Mouse (Mus musculus): ENCODE data around the gene Atp2a3.
A peak's percentile ranks its signal among the peaks of the same experiment; 100 is the strongest.

Gene Atp2a3

DNA sequence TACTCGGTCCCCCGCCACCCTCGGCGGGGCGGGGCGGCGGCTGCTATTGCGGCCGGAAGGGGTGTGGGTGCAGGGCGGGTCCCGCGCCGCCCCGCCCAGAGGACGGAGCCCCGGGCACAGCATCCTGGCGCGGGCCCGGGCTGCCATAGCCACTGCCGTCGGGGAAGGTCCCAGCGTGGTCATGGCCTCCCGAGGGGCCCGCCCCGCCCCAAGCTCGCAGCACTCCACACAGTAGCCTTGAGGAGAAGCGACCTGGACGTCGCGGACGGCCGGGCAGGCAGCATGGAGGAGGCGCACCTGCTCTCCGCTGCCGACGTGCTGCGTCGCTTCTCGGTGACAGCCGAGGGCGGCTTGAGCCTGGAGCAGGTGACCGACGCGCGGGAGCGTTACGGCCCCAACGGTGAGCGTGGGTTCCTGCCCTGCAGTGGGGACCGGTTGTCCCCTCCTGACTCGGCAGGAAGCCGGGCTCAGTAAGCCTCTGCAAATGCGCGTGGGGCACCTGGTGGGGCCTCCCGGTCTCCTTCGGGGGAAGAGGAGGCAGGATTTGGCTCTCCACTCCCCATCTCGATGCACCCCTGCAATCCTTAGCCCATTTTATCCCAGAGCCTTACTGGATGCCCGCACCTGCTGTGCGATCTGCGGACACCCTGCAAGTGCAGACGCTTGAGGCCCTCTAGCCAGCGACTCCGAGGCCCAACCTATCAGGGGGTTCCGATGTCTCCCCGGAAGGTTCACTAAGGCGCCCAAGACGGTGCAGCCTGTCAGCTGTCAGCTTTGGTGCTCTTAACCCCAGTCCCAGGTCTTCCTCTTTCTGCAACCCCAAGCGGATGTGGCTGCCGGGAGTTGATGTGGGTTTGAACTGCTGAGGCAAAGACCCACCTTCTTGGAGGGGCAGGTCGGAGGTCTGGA lies at the start of gene Atp2a3:
Gene Atp2a3, plus strand, starts transcription at position 98 of the 909 bp plus-strand sequence.
- no peak for DNase-seq (ENCODE audit: low read depth, low spot score)

DNA sequence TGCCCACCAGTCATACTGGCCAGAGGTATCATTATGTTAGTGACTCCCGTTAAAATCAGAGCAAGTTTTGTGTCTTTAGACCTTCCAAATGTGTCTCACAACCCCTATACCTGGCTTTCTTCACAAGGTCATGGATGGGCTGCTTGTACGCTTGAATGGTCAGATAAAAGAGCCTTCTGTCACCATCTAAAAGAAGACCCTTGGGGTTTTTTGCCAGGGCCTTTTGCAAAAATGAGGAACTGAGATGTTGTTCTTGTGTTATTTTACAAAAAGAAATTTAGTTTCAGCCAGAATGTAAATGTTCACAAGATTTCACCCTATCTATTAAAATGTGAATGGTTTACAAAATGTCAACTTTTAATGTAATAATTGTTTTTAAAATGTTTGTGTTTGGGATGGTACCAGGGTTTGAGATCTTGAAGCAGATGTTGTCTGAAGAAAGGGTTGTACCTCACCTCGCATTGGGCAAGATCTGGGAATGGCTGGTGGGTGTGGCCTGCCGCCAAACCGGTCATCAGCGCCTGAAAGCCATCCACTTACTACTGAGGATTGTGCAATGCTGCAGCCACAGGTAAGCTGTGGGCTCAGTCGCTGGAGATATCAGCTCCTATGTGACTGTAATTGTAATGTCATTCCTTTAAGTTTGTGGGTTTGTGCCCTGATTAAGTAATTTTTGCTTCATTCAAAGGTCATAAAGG lies 43.5 kb upstream of the Atp2a3 start:
- no peak for DNase-seq (ENCODE audit: low read depth, low spot score)

DNA sequence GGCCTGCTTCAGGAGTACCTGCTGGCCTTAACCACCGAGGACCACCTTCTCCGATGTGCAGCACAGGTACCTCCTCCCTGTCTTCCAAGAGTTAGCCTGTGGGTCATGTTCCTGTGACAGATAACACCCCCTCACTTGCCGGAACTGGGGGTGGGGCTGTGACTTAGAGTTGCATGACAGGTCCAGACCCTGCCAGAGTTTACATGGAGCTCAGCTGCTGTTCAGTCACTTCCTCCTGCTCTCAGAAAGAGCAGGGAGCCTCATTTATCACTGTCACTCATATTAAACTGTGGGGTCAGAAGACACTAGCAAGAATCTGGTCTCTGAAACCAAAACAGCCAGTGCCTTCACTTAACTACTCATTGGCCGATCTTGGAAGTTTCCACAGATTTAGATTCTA lies 37.9 kb upstream of the Atp2a3 start:
- DNase-seq (ENCODE audit: low read depth, low spot score), result no peak

DNA sequence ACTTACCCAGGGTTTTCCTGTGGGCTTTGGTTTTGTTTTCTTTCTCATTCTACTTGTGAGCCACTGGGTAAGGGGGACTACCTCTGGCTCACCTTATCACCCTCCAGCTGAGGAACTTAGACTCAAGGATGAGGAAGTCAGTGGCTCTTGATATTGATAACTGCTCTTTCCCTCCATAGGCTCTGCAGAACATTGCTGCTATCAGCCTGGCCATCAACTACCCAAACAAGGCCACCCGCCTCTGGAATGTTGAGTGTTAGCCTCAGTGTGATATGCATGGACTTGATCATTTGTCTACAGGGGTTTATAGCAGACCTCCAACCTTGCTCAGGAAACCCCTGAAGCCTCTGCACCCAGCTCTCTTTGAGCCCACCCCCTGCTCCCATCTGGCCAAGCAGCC lies 36.5 kb upstream of the Atp2a3 start:
- no peak for DNase-seq (ENCODE audit: low read depth, low spot score)

DNA sequence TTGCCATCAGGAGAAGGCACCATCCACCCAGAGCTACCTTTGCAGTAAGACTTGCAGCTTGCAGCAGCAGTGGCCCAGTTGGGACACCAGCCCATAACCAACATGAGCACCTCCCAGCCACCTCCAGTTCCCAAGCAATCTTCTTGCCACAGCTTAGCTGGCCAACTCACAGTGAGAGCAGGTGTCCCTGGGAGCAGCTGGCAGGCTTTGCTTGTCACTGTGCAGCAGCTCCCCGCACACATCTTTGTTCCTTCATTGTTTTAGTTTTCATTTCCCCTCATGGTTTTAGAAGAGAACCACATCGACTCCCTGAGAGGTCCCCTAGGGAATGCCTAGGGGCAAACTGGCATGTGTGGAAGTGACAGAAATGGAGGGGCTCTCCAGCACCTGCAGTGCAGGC lies 35.9 kb upstream of the Atp2a3 start:
- DNase-seq (ENCODE audit: low read depth, low spot score), result no peak

DNA sequence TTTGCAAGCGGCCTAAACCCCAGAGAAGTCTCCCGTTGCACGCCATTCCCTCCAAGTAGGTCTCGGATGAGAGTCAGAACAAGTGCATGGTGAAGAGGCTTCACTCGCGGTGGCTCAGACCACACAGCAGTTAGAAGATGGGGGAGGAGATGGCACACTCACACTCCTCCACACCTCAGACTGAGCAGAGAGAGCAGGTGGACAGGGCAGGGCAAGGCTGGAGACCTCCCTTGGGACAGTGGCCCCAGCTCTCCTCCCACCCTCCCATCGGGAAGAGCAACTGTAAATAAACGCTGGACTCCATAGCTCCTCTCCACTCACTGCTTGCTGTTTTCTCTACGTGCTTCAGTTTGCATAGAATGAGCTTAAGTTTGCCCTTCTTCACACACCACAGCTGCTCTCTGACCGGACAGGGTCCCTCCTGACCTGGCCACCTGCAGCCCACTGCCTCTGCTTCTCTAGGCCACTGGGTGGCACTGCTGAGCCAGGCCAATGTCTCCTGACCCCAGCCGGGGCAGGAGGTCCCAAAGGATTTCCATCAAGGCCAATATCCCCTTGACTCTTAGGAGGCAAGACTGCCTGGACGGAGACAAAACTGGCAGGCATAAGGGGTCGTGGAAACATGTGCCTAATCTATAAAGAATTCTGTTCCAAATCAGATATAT lies 34.6 kb upstream of the Atp2a3 start:
- DNase-seq (ENCODE audit: low read depth, low spot score), result peak; percentile 54

DNA sequence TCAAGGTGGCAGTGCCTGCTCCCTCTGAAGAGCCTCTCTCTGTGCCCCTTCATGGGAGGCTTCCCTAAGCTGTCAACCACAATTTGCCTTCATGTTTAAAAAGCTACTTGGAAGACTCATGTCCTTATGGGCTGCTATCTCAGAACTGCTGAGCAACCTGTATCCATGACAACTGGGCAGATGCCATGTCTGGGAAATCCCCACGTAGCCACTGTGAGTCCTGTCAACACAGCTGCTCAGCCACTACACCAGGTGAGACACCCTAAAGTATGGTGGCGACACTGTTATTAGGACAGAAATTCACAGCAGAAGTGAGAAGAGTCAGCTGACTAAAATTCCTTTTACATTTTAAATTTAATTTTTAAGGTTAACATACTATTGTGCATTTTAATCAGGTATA lies 32.5 kb upstream of the Atp2a3 start:
- no peak for DNase-seq (ENCODE audit: low read depth, low spot score)

DNA sequence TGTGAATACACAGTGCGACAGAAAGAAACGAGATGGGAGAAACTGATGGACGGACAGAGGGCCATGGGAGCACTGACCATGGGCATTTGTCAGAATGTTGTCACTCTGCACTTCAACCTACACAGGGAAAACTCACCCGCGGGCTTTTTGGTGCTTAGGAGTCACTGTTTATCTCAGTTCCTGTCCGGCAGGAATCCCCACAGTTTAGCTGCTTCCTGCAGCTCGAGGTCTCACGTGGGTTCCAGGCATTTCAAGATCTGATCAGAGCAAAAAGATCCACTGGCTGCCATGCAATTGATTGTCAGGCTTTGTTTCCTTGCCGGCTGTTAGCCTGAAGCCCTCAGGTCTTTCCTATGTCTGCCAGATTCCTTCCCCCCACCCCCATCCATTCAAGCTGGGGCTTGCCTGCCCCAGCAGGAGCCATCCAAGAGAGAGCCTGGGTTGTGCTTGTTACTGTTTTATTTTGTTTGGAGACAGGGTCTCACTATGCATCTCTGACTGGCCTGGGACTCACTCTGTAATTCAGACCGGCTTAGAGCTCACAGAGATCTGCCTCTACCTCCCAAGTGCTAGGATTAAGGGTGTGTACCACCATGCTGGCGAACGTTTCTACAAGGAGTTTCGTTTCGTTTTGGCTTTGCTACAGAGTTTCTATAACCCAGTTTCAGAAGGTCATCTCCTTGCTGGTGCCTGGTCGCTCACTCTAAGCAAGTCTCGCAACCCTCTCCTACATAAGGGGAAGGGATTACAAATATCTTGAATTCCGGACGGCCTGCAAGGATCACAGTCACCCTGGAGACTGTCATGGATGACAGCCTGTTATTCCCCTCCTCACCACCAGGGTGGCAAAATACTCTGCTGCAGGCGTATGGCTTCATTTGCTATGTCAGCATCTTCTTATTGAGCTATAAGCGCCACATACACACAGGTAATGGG lies 20.5 kb upstream of the Atp2a3 start:
- DNase-seq (ENCODE audit: low read depth, low spot score), result peak; percentile 83

DNA sequence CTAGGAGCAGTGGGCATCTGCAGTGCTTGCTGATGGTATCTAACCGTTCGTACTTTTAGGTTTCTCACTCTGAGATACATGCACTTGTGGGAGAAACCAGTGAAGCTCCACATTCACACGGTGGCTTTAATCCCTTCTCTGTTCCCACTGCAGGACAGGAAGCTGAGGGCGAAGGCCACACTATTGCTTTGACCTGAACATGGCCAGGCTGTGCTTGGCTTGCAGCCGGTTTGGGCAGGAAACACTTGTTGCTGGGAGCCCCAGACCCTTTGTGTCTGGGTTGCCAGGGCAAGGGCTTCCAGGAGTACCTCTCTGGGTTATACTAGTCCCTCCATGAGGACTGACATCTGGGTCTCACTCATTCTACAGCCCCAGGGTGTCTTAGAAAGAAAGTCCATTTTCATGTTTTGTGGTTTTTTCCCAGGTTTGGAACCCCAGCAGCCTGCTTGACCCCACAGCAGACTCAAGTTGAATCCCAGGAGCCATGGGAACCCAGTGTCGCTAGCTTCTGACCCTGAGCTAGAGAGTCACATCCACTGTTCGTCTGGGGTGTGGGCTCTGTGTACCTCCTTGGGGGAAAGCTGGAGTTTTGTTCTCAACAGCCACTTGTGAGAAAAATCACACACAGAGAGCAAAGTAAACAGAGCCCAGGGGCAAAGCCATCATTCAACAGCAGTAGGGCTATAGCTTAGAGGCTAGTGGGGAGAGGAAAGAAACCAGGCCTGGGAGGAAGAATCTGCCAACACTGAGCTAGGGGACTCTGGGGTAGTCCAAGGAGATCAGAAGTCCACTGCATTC lies 15.8 kb upstream of the Atp2a3 start:
- no peak for DNase-seq (ENCODE audit: low read depth, low spot score)

DNA sequence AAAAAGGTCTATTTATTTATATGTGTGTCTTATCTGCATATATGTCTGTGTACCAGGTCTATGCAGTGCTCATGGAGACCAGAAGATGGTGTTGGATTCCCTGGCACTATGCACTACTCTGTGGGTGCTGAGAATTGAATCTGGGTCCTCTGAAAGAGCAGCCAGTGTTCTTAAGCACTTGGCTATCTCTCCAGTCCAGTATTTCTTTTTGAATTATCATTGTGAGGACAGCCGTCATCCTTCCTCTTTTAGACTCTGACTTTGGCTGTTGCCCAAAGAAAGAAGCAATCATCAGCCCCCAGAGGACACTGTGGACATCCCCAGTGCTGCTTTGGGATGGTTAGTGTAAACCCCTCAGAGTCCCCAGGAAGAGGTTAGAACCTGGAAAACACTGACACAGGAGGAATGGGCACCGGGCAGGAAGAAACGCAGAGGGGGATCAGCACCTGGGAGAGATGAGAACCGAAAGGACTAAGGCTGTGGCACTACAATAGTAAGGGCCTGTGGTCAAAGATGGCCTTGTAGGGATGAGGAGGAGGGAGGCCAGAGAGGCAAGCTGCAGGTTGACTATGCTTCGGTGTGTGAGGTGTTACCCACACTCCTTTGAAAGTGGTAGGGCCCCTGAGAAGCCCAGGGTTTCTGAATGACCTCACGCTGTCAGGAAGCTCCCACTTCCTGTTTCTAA lies 15.0 kb upstream of the Atp2a3 start:
- DNase-seq (ENCODE audit: low read depth, low spot score), result no peak

DNA sequence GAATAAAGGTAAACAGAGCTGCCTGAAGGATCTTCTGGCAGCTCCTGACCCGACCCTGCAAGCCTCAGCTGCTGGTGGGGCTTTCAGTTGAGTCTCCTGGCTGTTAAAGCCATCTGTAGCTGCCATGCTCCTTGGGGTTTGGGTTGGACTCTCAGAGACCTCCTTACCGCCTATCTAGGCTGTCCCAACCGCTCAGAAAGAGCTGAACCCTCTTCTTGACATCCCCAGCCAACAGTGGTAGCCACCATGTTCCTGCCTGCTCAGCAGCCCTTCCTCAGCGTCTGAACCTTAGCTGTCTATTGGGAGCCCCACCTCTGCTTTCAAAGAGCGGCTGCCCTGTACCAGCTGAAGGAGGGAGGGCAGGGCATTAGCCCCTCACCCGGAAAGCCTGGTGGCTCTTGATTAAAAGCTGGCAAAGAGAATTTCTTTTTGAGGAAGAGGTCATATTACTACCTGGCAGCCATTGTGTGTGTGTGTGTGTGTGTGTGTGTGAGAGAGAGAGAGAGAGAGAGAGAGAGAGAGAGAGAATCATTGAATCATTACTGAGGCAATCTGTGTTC lies 14.3 kb upstream of the Atp2a3 start:
- DNase-seq (ENCODE audit: low read depth, low spot score), result no peak

DNA sequence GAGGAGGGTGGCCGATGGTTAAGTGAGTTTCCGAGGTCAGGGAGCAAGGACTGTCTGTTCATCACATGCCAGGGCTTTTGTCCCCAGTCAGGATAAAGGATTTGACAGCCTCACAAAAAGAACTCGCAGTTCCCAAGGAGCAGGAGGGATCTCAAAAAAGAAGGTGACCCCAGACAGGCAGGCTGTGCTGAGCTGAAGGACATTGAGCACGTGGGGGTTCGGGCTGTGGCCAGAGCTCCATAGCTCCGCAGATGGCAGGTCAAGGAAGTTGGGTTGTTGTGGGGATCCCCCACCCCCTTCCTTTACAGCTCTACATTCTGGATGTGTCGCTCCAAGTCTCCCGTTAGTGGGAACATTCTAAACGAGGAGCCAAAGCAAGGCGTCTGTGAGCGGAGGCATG lies 13.1 kb upstream of the Atp2a3 start:
- no peak for DNase-seq (ENCODE audit: low read depth, low spot score)

DNA sequence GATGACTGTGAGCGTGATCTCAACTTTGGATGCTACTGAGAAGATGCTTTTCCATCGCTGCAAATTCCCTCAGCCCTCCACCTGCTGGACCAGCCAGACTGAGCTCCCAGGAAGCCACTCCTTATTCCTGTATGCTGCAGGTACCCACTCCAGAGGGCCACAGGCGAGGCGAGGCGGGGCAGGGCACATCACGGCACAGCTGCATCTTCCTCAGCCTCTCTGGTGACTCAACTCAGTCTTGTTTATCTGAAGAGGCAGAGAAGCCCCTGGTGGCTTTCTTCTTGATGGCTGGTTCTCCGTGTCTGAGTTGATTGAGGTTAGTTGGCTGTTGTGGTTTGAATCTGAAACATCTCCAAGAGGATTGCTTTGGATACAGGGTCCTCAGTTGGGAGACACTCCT lies 12.7 kb upstream of the Atp2a3 start:
- no peak for DNase-seq (ENCODE audit: low read depth, low spot score)

DNA sequence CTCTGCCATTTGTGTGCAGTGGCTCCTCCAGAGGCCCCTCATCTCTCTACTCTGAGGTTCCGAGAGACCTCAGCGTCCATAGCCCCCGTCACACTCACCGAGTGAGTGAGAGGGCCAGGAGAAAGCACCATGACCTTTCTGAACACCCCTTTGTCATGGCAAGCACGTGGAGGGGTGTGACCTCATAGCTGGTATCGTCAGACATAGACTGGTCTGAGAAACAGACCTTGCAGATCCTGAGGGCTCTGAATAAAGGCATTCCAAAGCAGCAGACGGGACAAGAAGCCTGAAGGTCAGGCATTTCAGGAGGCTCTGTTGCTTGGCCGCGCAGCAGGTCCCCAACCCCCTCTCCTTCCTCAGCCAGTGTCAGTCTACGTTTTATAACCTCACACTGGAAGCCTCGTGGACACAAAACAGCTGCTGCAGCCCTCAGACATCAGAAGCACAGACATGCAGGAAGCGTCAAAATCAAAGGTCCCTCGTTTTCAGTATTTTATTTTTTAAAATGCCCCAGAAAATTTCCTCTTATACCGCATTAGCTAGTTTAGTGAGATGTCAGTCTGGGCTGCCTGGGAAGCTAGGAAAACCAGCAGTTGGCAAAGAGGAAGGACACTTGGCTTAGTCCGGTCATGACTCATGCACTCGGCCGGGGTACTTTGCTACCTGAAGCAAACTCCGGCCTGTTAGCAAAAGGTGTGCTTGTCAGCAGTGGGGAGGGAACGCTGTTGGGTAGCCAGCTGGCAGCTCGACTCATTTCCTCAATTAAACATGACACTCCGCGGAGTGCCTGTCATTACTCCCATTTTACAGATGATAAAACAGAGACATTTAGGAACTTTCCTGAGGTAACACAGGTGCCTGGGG lies 9.6 kb upstream of the Atp2a3 start:
- DNase-seq (ENCODE audit: low read depth, low spot score), result peak; percentile 76

DNA sequence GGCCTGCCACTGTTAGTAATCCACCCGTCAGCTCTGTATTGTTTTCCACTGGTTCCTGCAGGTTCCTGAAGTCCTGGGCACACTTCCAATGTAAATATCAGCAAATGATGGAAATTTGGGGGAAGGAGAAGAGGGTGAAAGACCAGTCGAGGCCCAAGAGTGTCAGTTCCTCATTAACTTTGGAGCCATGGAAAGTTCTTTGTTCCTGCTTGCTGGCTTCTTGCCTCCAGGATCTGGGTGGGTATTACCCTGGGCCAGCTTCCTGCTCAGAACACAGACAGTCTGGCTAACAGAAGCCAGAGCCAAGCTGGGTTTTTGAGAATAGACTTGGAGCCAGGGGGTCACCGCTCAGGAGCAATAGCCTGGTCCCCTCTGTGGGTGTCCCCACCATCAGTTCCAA lies 8.7 kb upstream of the Atp2a3 start:
- no peak for DNase-seq (ENCODE audit: low read depth, low spot score)

DNA sequence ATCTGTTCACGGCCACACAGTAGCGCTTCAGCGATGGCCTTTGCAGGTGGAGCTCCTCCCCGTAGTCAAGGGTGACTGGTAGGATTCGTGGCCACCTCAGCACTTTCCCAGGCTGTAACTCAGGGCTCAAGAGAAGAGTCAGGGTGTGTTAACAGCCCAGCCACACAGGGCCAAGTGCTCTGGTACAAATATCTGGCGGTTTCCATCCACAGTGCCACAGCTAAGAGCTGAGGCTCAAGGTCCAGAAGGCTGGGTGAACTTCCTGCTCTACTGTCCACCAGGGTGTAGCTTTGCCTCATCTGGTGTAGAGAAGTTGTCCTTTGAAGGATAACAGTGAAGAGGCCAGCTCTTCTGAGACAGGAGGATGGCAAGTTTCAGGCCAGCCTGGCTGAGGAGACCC lies 8.3 kb upstream of the Atp2a3 start:
- DNase-seq (ENCODE audit: low read depth, low spot score), result no peak

DNA sequence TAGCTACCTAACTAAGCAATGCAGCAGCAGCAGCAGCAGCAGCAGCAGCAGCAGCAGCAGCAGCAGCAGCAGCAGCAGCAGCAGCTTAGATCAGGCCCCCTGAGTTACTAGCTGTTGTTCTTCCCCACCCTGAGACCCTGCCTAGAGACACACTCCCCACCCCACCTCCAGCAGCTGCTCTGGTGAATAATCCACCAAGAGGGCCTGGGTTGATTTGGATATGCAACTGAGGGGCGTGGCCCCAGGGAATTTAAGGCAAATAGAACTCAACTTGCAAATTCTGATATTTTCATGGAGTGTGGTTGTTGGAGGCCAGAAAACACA lies 7.9 kb upstream of the Atp2a3 start:
- DNase-seq (ENCODE audit: low read depth, low spot score), result peak; percentile 67

DNA sequence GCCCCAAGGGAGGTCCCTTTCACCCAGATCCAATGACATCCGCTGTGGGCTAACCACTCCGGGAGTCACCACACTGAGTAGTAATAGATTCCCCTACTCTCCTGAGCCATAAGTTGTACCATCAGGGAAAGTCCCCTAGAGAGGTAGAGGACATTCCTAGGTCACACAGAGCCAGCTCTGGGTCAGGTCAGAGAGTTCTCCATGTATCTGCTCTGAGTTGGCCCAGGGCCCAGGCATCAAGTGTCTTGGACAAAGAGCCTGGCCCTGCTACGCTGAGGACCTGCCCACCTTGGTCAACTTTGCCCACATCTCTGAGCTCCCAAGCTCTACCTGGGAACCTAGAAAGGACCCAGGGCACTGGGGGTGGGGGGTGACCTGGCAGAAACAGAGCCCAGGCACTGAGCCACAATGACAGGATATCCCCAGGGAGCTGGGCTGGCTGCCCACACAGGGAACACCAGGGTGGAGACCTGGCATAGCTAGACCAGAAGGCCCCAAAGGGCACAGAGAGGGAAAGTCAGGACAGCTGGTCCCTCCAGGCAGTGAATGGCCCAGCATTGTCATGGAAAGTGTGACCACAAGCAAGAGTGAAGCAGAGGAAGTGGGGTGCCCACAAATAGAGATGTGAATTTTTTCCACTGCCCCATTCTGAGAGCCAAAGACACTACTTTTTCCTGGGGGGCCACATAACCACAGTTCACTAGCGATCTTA lies 7.4 kb upstream of the Atp2a3 start:
- no peak for DNase-seq (ENCODE audit: low read depth, low spot score)

All from R1 (cell line).